Mouse (Mus musculus) MEL-GATA-1-ER (cell line): ENCODE data around the gene Nop10.
"Not testable (repeated sequence)": the region's sequence is repeated elsewhere in the genome, so short reads cannot be mapped to it uniquely, and the experiment has no call there.

ENCODE experiments used
- DNase-seq: peaks from one replicate; pipeline ENCODE4 v3.0.0-alpha.2; 2012; ENCODE audit warnings: low read depth; ENCODE audit errors: extremely low read depth

Nop10 gene

DNA sequence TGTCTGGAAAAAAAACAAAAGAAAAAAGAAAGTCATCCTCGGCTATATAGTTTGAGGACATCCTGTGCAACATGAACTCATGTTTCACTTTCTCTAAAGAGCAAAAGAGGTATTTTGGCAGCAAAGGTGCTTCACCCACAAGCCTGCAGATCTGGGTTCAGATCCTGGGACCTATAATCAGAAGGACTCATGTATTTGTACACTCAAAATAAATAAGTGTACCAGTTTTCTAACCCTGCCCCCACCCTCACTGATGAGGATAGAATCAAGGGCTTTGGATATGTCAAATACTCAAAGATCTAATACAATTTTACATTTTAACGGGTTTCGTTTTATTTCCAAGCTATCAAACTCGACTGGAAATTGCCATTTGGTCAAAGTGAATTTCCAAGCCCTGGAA, 2.6 kb downstream of the Nop10 start:
- no peak for DNase-seq

DNA sequence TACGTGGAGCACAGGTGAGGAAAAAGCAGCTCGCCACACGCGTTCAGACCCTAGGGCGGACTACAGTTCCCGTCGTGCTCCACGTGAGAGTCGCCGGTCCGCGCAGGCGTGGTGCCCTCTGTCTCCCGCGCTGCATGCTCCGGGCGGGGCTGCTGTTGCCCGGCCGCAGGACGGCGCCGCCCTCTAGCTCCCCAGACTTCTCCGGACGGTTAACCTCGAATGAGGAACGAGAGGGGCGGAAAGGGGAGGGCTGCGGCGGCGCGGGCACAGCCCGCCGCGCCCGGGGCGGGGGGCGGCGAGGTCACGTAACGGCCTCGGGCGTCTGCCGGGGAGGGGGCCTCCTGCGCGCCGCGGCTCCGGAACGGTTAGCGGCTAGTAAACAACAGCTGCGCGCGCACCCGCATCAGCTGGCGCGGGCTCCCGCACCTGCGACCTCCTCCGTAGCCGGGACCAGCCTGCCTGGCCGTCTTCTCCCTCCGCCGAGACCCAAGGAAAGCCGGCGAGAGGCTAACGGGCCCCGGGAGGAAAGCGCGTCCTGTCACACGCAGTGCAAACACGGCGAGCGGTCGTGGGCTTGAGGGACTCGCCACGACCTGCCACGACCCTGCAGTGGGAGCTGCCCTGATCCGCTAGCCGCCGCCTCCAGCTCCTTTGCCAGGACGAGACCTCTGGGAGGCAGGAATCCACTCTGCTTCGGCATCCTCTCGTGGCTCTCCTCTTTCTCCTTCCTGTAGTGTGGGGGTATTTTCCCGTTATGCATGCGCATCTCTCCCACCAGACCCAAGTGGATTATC, 3.9 kb downstream of the Nop10 start, which contains the start of gene Slc12a6:
Gene Slc12a6, plus strand, starts transcription at position 378 of the 794 bp plus-strand sequence.
- DNase-seq: peak; percentile 80

DNA sequence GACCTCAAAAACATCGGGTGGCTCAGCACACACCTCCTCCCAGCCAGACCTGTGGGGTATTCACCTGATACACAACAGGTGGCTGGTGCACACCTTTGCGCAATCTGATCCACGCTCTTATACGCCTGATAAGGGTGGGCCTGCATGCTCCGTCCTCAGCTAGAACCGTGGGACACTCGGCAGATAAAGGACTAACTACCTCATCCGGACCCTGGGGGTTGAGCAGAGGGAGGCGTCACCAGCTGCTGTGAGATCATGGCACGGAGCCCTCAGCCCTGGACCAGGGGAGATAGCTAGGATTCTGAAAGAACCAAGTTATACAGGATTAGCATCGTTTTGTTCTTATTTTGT, 4.5 kb downstream of the Nop10 start, which contains the start of gene Gm21985:
Gene Gm21985, plus strand, starts transcription at position 73 of the 351 bp plus-strand sequence.
- DNase-seq: peak; percentile 70

DNA sequence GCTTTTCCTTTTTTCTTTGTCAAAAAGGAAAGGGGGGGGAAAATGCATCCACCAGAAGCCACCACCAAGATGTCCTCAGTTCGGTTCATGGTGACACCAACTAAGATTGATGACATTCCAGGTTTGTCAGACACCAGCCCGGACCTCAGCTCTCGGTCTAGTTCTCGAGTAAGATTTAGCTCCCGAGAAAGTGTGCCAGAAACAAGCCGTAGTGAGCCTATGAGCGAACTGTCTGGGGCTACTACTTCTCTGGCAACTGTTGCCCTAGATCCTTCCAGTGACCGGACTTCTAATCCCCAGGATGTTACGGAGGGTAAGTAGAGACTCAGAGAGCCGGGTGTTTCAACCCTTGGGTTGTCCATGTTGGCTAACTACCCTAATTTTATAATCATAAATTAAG, 5.1 kb downstream of the Nop10 start:
- DNase-seq: no peak

DNA sequence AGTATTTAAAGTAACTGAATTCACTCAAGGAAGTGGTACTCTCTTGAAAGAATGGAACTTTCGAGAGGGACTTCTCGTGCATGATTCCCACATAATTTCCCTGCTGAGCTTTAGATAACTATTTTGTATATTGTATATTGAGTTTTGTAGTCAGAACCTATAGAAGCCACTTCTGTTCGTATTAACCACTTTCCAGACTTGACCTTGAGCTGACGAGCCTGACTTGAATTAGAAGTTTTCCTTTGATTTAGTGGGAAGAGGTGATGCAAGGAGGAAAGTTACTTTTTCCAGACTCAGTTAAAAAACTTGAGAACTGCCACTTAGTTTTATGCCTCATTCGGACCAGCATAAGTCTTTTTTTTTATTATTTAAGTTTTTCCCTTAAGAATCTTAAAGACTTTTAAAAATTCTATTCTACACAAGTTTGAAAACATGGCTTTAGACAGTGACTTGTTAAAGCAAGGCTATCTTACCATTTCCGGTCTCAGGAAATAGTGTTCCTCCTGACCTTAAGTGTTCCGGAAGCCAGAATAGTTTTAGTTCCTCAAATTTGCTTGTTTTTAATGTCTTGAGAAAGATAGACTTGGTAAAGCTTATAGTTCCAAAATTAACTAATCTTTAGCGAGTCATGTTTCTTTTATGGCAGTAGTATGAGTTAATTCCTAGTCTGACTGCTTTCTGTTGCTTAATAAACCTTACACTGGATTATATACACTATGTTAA, 6.0 kb downstream of the Nop10 start:
- peak; percentile 91 for DNase-seq

DNA sequence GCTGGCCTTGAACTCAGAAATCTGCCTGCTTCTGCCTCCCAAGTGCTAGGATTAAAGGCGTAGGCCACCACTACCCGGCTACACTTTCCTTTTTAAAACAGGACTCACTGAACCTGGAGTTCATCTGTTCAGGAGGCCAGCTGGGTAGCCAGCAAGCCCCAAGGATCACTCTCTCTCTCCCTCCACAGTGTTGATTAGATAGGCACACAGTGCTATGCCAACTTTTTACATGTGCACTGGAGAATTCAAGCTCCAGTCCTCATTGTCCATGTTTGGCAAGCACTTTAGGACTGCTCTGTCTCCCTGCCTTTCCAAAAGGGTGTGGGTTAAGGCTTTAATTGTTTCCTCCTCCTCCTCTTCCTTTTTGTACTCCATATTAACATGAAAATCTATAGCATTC, 8.3 kb downstream of the Nop10 start:
- DNase-seq: no peak

DNA sequence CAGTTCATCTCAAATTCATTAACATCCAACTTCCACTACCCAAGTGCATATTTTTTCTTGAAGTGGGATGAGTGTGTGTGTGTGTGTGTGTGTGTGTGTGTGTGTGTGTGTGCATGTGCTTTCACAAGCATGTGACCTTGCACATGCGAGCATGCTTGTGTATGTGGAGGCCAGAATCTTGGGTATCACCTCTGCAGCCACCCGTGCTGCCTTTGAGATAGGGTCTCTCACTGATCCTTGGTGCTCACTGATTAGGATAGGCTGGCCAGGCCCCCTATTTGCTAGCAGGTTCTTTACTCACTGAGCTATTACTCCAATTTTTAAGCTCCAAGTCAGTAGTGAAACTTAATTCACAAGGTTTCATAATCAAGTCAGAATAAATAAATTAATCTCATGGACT, 11.2 kb downstream of the Nop10 start:
- no peak for DNase-seq

DNA sequence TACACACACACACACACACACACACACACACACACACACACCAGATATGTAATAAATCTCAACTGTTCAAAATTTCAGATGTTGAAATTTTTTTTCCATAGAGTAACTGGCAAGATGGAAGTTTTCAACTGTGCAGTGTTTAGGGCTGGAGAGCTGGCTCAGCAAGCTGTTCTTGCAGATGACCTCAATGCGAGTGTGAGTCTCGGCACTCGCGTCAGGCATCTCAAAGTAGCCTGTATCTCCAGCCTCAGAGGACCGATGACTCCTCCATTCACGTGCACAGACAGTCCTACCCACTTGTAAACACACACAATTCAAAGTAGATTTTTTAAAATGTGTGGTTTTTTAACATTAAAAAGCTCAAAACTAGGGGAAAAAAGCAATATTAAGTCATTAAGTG, 11.7 kb downstream of the Nop10 start:
- DNase-seq: no peak

DNA sequence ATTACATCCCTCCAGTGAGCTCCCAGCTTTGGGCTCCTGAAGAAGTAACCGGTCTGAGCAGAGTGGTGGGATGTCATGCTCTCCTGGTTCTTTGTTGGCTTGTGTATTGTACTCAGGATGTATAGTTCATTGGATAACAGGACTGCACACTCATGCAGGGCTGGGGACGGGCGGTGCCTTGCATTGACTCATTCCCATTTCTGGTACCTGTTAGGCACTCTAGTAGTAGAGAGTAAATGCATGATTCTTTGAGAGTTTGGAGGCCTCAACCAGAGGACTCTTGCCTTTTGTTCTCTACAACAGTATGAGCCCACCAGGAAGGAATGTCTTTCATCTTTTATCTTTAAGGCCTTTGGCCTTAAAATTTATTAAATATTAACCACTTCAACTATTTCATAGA, 15.1 kb downstream of the Nop10 start:
- no peak for DNase-seq

DNA sequence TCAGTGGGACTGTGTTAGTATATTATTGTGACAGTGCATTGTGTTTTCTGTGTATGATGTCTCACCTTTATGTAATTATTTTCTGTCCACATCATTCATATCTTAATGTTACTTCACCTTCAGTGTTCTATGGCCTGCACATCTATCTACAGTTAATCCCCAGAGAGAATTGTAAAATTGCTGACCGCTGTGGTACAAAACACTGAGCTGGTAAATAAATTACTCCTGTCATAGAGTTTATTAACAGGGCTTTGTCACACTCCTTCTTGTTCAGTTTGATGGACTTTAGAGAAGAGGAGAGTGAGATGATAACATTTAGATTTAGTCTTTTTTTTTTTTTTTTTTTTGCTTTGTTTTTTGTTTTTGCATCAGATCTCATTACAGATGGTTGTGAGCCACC, 21.1 kb downstream of the Nop10 start:
- no peak for DNase-seq

DNA sequence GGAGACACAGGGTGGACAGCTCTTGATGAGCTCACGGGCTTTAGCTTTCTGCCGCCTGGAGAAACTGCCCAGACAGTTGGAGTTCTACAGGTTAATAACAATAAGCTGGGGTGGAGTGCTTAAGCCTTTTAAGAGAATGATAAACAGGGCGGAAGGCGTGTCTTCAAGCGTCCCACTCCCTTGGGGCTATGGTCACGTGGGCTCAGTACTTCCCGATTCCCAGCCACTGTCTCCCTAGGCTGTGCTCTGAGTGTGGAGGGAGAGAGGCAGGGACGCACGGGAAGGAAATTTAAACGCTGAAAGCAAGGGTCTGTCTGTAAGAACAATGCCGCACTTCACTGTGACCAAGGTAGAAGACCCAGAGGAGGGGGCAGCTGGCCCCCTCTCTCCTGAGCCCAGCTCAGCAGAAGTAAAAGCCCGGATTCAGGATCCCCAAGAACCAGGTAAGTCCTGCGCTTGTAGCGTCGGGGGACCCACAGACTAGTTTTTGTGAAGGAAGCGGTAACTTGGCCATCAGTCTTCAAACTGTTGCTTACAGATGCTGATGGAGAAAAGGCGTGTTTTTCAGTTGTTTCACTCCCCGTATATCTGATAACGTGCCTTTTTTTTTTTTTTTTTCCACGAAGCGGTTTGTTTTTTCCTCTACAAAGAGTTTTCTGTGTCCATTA, 22.8 kb downstream of the Nop10 start:
- peak; percentile 82 for DNase-seq

DNA sequence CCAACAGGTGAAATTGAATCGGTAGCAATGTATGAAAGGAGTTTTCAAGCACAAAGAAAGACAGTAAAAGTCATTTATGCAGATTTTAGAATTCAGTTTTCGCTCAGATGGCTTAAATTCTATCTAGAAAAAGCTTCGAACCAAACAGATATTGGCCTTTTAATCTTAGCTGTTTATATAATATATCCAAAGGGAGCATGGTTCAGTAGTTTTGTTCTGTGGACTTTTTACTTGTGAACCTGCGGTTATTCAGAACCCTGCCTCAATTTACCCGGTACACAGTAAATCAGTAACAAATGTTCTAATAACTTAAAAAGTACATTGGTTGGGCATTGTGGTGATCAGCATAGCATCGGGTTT, 23.3 kb downstream of the Nop10 start:
- no peak for DNase-seq

DNA sequence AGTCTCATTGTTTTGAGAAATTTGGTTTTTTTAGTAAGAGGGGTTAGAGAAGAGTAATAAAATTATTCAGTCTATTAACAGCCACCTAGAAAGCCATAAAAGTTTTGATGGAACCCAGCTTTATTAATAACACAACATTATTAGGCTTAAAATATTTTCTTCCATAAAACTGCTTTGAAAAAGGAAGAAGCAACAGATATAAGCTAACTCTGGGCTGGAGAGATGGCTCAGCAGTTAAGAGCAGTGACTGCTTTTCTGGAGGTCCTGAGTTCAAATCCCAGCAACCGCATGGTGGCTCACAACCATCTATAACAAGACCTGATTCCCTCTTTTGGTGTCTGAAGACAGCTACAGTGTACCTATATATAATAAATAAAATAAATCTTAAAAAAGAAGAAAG, 24.3 kb downstream of the Nop10 start:
- DNase-seq: not testable (repeated sequence)

DNA sequence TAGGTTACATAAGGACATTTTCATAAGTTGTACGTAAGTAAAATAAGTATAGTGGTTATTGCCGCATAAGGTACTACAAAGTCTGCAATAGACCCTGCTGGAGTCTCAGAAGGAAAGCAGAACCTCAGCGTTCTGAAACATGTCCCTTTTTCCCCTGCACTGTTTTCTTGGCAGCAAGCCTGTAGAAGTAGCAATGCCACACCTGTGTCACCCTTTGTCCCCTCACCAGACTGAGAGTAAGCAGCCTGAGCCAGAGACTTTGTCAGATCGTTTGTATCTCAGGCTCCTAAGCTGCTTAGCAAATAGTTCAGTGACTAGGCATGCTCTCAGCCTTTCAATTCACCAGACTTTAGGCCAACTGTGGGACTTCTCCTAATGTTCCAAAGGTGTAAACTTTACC, 25.3 kb downstream of the Nop10 start:
- no peak for DNase-seq

DNA sequence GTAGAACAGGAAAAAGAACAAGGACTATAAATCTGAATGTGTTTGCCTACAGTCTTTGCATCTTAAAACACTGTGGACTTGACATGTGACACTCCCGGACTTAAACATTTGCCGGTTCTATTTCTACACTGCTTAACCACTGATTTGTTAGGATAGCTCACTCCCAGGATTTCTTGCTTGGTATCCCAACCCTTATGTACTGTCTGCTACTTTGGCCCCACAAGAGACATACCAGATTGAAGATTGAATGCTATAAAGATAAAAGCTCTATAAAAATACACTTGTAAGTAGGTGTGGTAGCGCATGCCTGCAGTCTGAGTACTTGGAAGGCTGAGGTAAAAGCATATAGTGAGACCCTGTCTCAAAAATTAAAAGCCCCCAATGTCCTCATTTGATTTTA, 27.8 kb downstream of the Nop10 start:
- no peak for DNase-seq

DNA sequence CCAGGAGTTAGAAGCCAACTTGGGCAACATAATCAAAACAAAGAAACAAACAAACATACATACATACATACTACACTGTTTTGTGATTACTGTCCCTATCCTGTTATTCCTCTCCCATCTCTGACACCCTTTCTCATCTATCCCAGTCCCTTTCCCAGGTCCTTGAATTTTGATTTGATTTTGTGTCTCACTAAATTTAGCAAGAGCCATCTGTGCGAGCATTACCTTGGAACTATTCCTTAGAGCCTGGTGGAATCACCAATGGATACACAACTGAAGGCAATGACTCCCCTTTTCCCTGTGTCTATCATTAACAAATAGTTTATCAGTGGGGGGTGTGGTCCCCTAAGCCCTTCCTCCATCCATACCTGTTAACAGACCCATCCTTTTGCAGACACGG, 31.1 kb downstream of the Nop10 start:
- no peak for DNase-seq

DNA sequence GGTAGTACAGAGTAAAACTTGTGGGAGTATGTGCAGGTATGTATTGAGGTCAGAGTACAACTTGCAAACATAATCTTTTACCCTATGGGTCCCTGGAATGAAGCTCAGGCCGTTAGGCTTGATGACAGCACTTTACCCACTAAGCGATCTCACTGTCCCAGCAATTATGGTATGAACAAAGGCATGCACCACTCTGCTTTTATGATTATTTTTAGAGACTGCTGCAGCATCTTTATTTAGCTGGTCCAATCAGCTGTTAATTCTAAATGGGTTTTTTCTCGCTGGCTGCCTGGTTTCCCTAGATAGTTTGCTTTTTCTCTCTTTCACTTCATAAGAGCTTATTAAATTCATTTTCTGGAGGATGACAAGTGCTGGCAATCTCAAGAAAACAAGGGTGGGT, 34.5 kb downstream of the Nop10 start:
- DNase-seq: no peak

DNA sequence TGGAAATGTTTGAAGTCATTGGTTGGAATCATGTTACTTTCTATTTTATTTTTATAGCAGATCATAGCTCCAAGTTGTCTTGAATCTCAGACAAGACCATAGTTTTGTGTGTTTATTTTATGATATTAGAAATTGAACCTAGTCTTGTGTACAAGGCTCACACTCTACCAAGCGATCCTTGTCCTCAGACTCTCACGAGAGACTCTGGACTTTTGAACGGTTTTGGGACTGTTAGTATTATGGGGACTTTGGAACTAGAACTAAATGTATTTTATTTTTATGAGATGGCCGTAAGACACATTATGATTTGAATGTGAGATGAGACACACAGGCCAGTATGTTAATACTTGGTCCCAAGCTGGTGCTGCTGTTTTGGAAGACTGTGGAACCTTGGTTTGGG, 36.5 kb downstream of the Nop10 start:
- DNase-seq: no peak

DNA sequence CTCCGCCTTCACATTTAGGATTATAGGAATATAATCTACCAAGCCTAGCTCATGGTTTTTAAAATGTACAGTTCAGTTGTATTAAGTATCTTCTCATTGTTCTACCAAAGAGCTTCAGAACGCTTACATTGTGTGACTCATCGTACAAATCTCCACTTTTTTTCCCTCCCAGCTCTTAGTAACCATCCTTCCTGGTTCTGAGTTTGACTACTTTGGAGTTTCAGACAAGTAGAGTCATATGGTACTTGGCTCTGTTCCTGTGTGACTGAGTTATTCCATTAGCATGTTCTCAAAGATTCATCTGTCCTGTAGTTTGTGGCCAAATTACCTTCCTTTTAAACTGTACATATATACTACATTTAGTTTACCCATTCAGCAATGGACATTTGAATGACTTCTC, 46.9 kb downstream of the Nop10 start:
- no peak for DNase-seq

DNA sequence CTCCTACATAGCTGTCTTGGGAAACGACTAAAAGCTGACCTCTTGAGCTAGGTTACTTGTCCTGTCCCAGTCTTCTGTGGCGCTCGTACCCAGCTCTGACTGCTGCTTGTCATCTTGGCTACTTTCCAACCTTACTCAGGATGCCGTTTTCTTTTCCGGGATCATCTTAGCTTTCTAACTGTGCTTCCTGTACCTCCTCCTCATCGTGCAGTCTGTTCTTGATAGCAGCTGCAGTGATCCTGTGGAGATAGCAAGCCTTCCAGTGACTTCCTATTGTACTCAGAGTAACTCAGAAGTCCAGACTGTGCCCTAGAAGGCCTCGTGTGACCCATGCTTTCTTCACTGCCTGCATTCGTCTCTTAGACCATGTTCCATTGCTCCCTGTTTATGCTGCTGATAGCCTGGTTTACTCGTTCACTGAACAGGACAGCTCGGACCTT, 47.5 kb downstream of the Nop10 start:
- DNase-seq: peak; percentile 41
